Mouse (Mus musculus) kidney, postnatal 36 days (tissue): Measurements from ENCODE around the gene Ocrl.

Source experiments
- DNase-seq, 2 experiments: peaks; one replicate each; pipeline ENCODE4 v3.0.0; 2021 to 2022; ENCODE audit warnings: mixed read lengths in 2 of 2

Gene Ocrl

GRCm38 (mm10) chrX:47985000-47985619, 72.9 kb downstream of the Ocrl start:
- DNase-seq = peak; percentile 37 to 70

GRCm38 (mm10) chrX:47988024-47988423, 75.8 kb downstream of the Ocrl start:
- DNase-seq = no peak

- DNase-seq = peak; percentile 70 to 85
These were observed 80.4 kb downstream of the Ocrl start for GRCm38 (mm10) chrX:47992606-47993005.

GRCm38 (mm10) chrX:47998412-47998811, 86.2 kb downstream of the Ocrl start:
- peak in 1 of 2 experiments; percentile 16 for DNase-seq

GRCm38 (mm10) chrX:48001151-48001550, 89.0 kb downstream of the Ocrl start:
- peak in 1 of 2 experiments; percentile 11 for DNase-seq

GRCm38 (mm10) chrX:48004786-48005185, 92.6 kb downstream of the Ocrl start:
- DNase-seq = no peak

DNA sequence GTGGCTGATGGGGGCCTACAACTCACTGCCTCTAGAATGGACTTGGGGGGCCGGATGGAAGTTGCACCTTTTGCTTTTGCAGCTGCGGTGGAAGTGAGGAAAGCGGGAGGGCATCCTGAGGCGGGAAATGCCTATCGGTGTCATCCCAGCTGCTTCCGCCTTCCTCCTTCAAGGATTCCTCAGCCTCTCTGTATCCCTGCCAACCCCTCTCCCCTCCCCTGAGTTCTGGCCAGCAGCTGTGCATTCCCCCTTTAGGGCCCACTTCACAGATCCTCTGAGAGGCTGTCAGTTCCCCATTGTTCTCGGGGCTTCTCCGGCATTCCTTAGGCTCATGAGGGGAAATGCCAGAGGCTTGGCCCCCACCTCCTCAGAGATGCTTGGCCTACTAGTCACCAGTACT, 93.9 kb downstream of the Ocrl start:
- DNase-seq = peak; percentile 23 to 26

DNA sequence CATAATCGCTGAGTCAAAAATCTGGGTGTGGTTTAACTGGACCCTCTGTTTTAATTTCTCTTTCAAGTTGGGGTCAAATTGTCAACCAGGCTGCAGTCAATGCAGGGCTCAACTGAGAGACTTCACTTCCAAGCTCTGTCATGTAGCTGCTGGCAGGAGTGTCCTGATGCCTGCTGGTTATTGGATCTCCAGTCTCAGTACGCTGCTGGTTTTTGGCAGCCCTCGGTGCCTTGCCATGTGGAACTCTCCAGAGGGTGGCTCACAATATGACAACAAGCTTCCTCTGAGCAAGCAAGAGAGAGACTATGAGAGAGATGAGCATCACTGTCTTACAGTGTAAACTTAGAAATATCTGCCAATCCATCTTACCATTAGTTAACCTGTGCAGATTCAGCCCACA, 99.5 kb downstream of the Ocrl start:
- no peak for DNase-seq
